Mouse (Mus musculus): ENCODE results near the gene Ercc2.

The Ercc2 gene

GRCm38 (mm10) chr7:19359892-19360641 lies 21.7 kb upstream of the Ercc2 start:
- peak; percentile 69 for DNase-seq

DNA sequence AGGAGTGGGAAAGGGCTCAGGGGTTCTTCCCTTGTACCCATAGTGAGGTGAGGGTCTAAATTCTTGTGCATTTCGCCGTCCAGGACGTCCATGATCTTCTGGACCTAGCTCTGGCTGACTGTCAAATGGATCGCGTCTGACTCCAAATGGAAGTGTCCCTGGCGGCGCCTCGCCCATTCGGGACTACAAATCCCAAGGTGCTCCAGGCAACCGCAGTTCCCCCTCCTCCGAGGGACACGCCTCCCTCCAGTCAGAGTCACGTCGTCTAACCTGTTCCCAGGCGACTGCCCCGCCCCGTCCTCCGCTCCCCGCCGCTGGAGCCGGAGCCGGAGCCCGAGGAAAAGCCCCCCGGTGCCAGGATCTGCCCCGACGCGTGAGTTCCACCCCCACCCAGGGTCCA lies 20.9 kb upstream of the Ercc2 start:
- peak; percentile 92 for DNase-seq

GRCm38 (mm10) chr7:19361720-19362119 lies 20.1 kb upstream of the Ercc2 start:
- peak; percentile 86 for DNase-seq

- no peak for DNase-seq
Measured at GRCm38 (mm10) chr7:19362276-19362675, 19.5 kb upstream of the Ercc2 start.

GRCm38 (mm10) chr7:19363881-19364280 lies 17.9 kb upstream of the Ercc2 start:
- peak; percentile 84 for DNase-seq

DNA sequence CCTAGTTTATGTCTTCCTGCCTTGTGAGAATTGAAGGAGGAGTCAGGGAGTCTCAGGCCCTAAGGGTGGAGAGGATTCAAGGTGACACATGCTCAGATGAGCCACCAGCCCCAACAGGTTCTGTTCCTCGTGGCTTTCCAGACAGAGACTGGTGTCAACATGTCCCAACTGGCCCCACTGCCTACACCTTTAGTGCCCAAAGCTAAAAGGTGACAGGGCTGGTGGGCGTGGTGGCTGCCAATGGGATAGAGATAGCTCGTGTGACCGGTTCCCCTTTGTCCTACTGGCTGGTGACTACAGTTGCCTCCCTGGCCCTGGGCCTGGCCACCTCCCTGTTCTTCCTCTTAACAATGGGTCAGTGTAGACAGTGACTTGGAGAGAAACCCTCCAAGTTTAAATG lies 16.4 kb upstream of the Ercc2 start:
- DNase-seq, result no peak

DNA sequence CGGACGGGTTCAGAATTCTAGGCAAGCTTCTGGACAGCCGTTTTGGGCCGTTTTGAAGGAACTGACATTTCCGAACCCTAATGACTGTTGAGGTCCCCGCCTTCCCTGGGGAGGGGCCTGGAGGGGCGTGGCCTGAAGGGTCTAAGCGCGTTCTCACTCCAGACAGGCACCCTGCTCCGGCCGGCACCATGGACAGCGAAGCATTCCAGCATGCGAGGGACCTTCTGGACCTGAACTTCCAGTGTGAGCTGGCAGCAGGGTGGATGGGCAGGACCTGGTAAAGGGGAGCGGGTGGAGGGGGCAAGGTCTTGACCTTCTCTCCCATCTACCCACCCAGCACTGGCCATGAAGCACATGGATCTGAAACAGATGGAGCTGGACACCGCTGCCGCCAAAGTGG lies 13.4 kb upstream of the Ercc2 start:
- DNase-seq, result peak; percentile 64

DNA sequence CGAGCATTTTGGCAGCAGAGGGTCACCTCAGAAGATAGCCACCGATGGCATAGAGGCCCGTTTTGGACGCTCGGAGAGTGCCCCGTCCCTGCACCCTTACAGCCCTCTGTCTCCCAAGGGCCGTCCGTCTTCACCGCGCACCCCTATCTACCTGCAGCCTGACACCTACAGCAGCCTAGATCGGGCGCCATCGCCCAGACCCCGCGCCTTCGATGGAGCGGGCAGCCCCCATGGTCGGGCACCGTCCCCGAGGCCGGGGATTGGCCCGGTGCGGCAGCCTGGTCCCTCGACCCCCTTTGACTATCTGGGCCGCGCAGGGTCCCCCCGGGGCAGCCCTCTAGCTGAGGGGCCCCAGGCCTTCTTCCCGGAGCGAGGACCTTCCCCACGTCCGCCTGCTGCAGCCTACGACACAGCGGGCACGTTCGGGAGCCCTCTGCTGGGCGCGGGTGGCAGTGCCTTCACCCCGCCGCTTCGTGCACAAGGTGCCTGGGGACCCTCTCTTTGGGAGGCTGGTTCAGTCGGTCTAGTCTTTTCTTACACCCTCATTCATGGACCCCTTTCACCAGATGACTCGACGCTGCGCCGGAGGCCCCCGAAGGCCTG lies 11.9 kb upstream of the Ercc2 start:
- peak; percentile 70 for DNase-seq

DNA sequence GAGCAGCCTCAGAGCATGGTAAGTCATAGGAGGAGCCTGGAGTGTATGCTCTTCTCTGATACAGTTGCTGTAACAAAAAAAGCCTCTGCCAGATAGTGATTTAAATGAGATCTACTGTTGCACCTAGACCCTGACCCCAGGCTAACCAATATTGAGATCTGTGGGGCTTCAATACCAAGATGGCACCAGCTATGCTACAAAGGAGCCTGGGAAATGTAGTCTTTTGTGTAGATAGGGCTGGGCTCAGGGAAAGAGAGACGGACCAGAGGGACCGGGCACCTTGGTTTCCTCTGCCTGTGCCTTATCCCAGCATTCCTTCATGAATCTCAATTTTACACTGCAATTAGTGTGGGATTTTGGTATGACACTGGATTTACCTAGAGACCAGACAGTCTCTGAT lies 8.4 kb upstream of the Ercc2 start:
- DNase-seq, result no peak

DNA sequence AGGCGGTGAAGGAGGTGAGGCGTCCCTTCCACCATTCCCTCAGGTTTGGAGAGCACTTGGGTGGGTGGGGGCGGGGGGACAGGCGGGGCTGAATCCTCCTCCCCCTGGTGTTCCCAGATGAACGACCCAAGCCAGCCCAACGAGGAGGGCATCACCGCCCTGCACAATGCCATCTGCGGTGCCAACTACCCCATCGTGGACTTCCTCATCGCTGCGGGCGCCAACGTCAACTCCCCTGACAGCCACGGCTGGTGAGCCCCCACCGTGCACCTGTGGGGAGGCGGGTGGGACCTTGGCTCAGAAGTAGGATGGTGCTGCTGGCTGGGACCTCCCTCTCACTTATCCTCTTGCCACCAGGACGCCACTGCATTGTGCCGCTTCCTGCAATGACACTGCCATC lies 6.4 kb upstream of the Ercc2 start:
- no peak for DNase-seq

- DNase-seq, result no peak
Measured at GRCm38 (mm10) chr7:19376019-19376418, 5.8 kb upstream of the Ercc2 start.

GRCm38 (mm10) chr7:19378049-19378448 lies 3.8 kb upstream of the Ercc2 start:
- DNase-seq, result no peak

GRCm38 (mm10) chr7:19382166-19382541 lies 344 bp downstream of the Ercc2 start:
- no peak for DNase-seq

DNA sequence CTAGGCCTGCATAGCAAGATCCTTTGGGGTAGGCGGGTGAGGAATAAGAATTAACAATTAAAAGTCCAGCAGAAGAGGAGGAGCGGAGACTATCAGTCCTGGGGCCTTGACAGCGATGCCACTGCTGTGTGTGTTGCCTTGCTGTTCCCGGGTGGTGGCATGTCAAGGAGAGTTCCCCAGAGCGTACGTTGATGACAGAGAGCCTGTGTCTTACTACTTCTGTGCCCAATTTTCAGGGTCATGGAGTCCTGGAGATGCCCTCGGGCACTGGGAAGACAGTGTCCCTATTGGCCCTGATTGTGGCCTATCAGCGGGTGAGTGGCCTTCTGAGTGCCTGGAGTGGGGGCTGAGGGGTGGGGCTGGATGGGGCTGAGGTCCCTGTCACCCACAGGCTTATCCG lies 1.9 kb downstream of the Ercc2 start:
- no peak for DNase-seq

DNA sequence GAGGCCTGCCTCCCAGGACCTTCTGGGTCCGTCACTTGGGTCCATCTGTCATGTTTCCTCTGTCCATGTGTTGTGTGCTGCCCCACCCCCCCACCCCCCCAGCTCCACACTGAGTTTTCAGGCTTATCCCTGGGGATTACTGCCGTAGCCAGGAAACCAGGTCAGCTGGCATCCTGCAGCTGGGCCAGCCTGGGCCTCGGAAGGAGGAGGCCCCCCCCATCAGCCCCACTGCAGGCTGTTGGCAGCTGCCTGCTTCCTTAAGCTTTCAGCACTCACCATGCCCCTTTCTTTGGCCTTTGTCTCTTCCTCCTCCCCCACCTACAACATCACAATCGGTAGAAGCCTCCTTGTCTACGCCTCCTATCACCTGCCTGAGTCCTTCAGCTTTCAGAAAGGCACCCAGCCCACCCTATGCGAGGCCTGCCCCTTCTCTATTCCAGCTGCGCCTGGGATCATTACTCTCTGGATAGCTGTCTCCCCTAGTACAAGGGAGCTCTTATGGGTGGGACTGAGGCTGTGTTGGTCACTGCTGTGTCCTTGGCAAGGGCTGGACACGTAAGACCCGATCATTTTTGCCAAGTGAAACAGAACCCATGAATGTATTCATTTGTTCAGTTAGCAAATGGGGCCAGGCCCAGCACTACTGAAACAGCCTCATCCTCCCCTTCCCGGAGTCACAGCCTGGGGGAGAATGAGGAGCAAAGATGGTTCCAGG lies 7.0 kb downstream of the Ercc2 start:
- no peak for DNase-seq

GRCm38 (mm10) chr7:19394484-19394883 lies 12.7 kb downstream of the Ercc2 start:
- DNase-seq, result no peak

GRCm38 (mm10) chr7:19399496-19400280 lies 17.9 kb downstream of the Ercc2 start:
- peak; percentile 59 for DNase-seq

GRCm38 (mm10) chr7:19400946-19401345 lies 19.1 kb downstream of the Ercc2 start:
- no peak for DNase-seq

DNA sequence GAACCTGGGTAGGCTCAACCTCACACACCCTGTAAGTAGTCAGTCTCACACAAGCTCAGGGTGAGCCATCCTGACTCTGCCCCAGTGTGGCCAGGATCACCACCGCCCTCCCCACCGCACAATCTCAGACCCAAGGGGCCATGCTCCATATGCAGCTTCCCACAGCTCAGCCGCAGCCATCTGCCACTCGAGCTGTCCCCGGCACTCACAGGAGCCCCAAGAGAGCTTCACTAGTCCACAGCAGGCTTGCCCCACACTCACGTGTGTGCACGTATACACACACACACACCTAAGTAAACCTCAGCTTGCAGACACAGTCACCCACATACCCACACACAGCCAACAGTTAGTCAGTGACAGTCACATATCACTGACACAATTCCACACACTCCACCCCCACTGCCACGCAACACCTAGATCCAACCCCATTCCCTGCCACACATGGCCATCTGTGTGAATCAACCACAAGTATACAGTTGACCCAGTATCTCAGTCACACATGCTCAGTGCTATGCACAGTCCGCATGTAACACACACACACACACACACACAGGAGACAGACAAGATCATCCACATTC lies 20.8 kb downstream of the Ercc2 start:
- no peak for DNase-seq

GRCm38 (mm10) chr7:19403731-19404296 lies 22.0 kb downstream of the Ercc2 start, which contains the start of gene Klc3:
Klc3 (minus strand) TSS chr7:19404104.
- peak; percentile 75 for DNase-seq

DNA sequence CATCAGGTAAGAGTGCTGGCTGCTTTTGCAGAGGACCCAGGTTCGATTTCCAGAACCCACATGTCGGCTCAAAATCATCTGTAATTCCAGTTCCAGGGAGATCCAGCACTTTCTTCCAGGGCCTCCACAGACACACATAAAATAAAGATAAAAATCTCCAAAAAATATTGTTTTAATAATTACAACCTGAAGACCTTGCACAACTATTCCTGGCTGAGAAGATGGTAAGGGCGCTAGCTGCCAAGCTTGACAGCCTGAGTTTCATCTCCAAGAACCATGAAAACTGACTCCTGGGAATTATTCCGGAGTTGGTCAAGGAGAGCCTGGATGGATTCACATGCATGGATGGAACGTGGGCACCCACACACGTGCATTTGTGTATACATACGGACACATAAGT lies 22.7 kb downstream of the Ercc2 start, which contains the start of gene Ckm:
Gene Ckm, plus strand, starts transcription at position 301 of the 400 bp plus-strand sequence.
- DNase-seq, result no peak

DNA sequence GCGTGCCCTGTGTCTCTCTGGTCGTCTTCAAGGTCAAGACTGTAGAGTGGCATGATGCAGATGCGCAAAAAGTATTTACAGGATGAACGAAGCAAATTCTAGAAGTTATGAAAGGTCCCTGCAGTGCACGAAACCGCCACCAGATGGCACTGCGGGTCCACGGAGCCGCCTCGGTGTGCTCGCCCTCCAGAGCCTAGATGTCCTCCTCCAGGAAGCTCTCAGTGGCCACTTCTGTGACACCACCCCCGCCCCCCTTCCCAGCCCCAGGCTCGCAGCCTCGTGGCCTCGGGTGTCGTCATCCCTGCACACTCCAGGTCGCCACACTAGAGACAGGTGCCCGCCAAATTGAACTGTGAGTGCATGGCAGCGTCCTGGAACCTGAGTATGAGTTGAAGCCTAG lies 23.6 kb downstream of the Ercc2 start:
- peak; percentile 89 for DNase-seq
